Mouse (Mus musculus): ENCODE results near the gene Fgf6. TPM values are rescaled to one million over a fixed set of nuclear protein-coding genes. Genes with fewer than 3 reads are reported as not detected.

The Fgf6 gene
- total RNA-seq (2023) = not detected

GRCm38 (mm10) chr6:127014906-127015770 is at the start of gene Fgf6:
Gene Fgf6, plus strand, starts transcription at chr6:127015586.

DNA sequence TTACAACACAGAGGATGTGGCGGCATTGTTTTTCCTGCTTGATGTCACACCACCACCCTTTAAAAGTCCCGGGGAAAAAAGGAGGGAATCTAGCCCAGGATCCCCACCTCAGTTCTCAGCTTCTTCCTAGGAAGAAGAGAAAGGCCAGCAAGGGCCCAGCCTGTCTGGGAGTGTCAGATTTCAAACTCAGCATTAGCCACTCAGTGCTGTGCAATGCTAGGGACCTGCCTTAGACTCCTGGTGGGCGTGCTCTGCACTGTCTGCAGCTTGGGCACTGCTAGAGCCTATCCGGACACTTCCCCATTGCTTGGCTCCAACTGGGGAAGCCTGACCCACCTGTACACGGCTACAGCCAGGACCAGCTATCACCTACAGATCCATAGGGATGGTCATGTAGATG is 57.4 kb downstream of the Fgf6 start, which contains the start of gene Fgf23:
Fgf23 (plus strand) TSS at position 86 of the 400 bp plus-strand sequence.

Other genes starting within 250 kb of the Fgf6 start
- gene Ndufa9, start 166.4 kb upstream of the Fgf6 start, total RNA-seq (2023) = 10 to 100 TPM; 52.1 to 52.9 TPM
- not detected for gene Akap3, start 162.5 kb upstream of the Fgf6 start, total RNA-seq (2023)
- gene Dyrk4, start 93.7 kb upstream of the Fgf6 start, total RNA-seq (2023) = 1 to 10 TPM in 1 of 2 experiments, under 1 TPM in 1; 0.92 to 1.1 TPM
- gene Rad51ap1, start 76.0 kb upstream of the Fgf6 start, total RNA-seq (2023) = 1 to 10 TPM; 3.0 to 4.0 TPM
- gene D6Wsu163e, start 75.6 kb upstream of the Fgf6 start, total RNA-seq (2023) = 10 to 100 TPM; 40.8 to 43.6 TPM
- not detected for gene Fgf23, start 57.3 kb downstream of the Fgf6 start, total RNA-seq (2023)
- gene Tigar, start 94.0 kb downstream of the Fgf6 start, total RNA-seq (2023) = 1 to 10 TPM; 7.8 to 8.9 TPM
- gene Ccnd2, start 136.6 kb downstream of the Fgf6 start, total RNA-seq (2023) = 10 to 100 TPM; 46.3 to 65.6 TPM

All from B cell, adult 67 days (primary cell).